Mouse (Mus musculus): ENCODE results near the gene Cmss1.

DNA sequence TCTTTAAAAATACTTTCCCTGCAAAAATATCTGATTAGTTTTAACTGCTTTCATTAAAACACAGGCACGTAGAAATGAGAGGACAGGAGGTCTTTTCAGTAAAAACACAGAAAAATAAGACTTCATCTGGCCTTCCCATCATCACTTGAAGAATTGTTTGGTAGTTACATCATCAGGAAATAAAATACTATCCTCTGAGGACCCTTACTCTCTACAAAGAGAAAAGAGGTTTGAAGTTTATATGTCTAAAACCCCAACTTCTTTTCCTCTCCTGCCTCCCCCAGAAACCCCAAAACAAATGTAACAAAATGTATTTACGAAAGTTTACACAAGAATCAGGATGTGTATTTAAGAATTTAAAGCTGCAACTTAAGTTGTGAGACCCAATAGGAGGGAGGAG, 58.1 kb downstream of the Cmss1 start:
- no peak for TF ChIP-seq POLR2A (IDR thresholded peaks at IDR 0.05; ENCODE audit: insufficient read length, low read depth)
- TF ChIP-seq MAX (IDR thresholded peaks at IDR 0.05; ENCODE audit: low read depth), result no peak
- no peak for TF ChIP-seq SRF (IDR thresholded peaks at IDR 0.05; ENCODE audit: control insufficient read depth, insufficient read length, low read depth)
- no peak for TF ChIP-seq TCF12 (IDR thresholded peaks at IDR 0.05; ENCODE audit: insufficient read depth, poor library complexity, severe bottlenecking)
- TF ChIP-seq E2F4 (IDR thresholded peaks at IDR 0.05; ENCODE audit: insufficient read depth), result no peak
- TF ChIP-seq CEBPB (IDR thresholded peaks at IDR 0.05; ENCODE audit: insufficient read depth, poor library complexity, severe bottlenecking), result no peak
- no peak for TF ChIP-seq POLR2AphosphoS2 (IDR thresholded peaks at IDR 0.05; ENCODE audit: insufficient read length, low read depth)

Measured in myocyte (in vitro differentiated cells).